In genomic region chr6:83775638-83776293, GRCm38 (mm10) we compare ENCODE assay signal across 7 mouse cellular contexts. TPM values are rescaled to one million over a fixed set of nuclear protein-coding genes. Genes with fewer than 3 reads are reported as not detected.
DNase-seq lines count a peak whose midpoint lies in the region; ATAC-seq and TF ChIP-seq lines count a peak whose summit lies in the region.

Gene Tex261 (minus strand): TSS chr6:83775813.

- H3K4me3 ChIP-seq in embryonic facial prominence, embryonic 10.5 days, result peak within 1 kb of the TSS; percentile 97
- H3K4me3 ChIP-seq in intestine, postnatal 0 days (ENCODE audit: low read depth, low read length), result peak within 1 kb of the TSS; percentile 83
- peak within 1 kb of the TSS; percentile 87 for H3K4me3 ChIP-seq in midbrain, embryonic 12.5 days
- H3K4me3 ChIP-seq in small intestine, adult 2 months (ENCODE audit: low read depth, low read length), result peak within 1 kb of the TSS; percentile 94

- H3K36me3 ChIP-seq in embryonic facial prominence, embryonic 10.5 days (replicated peaks), result peaks cover 30% of the 10 kb centered on the region
- H3K36me3 ChIP-seq in intestine, postnatal 0 days (ENCODE audit: control insufficient read depth, insufficient read depth), result peaks cover 23% of the 10 kb centered on the region
- peaks cover 23% of the 10 kb centered on the region for H3K36me3 ChIP-seq in midbrain, embryonic 12.5 days
- H3K36me3 ChIP-seq in small intestine, adult 2 months (ENCODE audit: control insufficient read depth, insufficient read depth, low read length), result peaks cover 13% of the 10 kb centered on the region

- H3K4me2 ChIP-seq in intestine, postnatal 0 days (replicated peaks; ENCODE audit: low read depth), result peak within 1 kb of the TSS; percentile 83
- H3K4me2 ChIP-seq in midbrain, embryonic 12.5 days (replicated peaks), result peak within 1 kb of the TSS; percentile 82

- H3K9me3 ChIP-seq in embryonic facial prominence, embryonic 10.5 days, result no peaks in the 10 kb centered on the region
- no peaks in the 10 kb centered on the region for H3K9me3 ChIP-seq in intestine, postnatal 0 days (ENCODE audit: control insufficient read depth)
- H3K9me3 ChIP-seq in midbrain, embryonic 12.5 days, result no peaks in the 10 kb centered on the region

- TF ChIP-seq CTCF in intestine, postnatal 0 days (IDR thresholded peaks at IDR 0.05; ENCODE audit: low read depth), result peak; percentile 74
- peak; percentile 84 for TF ChIP-seq CTCF in small intestine, adult 2 months (IDR thresholded peaks at IDR 0.05; ENCODE audit: extremely low read depth, insufficient read length, insufficient replicate concordance, low read depth, low read length)

- WGBS in embryonic facial prominence, embryonic 10.5 days, result under 1% methylated on average over 45 of the region's 45 CpGs
- WGBS in intestine, postnatal 0 days, result under 1% methylated on average over 42 of the region's 45 CpGs
- WGBS in midbrain, embryonic 12.5 days, result under 1% methylated on average over 38 of the region's 45 CpGs
- under 1% methylated on average over 45 of the region's 45 CpGs for WGBS in small intestine, adult 2 months

- peak within 1 kb of the TSS; percentile 90 for H3K9ac ChIP-seq in intestine, postnatal 0 days (ENCODE audit: low read depth, low read length)
- H3K9ac ChIP-seq in midbrain, embryonic 12.5 days (replicated peaks), result peak within 1 kb of the TSS; percentile 94

- peak; percentile 93 for ATAC-seq in intestine, postnatal 0 days
- ATAC-seq in midbrain, embryonic 12.5 days (ENCODE audit: low FRiP score, low read depth), result peak; percentile 96

- peak; percentile 97 for DNase-seq in adrenal gland, postnatal 10 days
- peak; percentile 93 for DNase-seq in embryonic facial prominence, embryonic 10.5 days (ENCODE audit: low spot score)
- DNase-seq in gonadal fat pad, adult 2 months (ENCODE audit: low read depth), result no peak
- DNase-seq in left cerebral cortex, postnatal 4 days, result peak; percentile 91

- no peaks in the 10 kb centered on the region for H3K27me3 ChIP-seq in embryonic facial prominence, embryonic 10.5 days (replicated peaks; ENCODE audit: low read depth, poor library complexity, severe bottlenecking)
- no peaks in the 10 kb centered on the region for H3K27me3 ChIP-seq in intestine, postnatal 0 days (replicated peaks; ENCODE audit: control insufficient read depth, insufficient read depth, low read length)
- H3K27me3 ChIP-seq in midbrain, embryonic 12.5 days, result no peaks in the 10 kb centered on the region
- H3K27me3 ChIP-seq in small intestine, adult 2 months (ENCODE audit: control insufficient read depth, insufficient read depth, low read length), result no peaks in the 10 kb centered on the region

- H3K27ac ChIP-seq in embryonic facial prominence, embryonic 10.5 days (replicated peaks), result peak within 1 kb of the TSS; percentile 93
- H3K27ac ChIP-seq in intestine, postnatal 0 days (ENCODE audit: low read depth, low read length), result peak within 1 kb of the TSS; percentile 83
- H3K27ac ChIP-seq in midbrain, embryonic 12.5 days (replicated peaks), result peak within 1 kb of the TSS; percentile 78
- peak within 1 kb of the TSS; percentile 93 for H3K27ac ChIP-seq in small intestine, adult 2 months (ENCODE audit: insufficient read depth, low read depth, low read length)

- intact Hi-C loops in left cerebral cortex, postnatal 4 days (cut with DNase I), result no loop called here

- TF ChIP-seq POLR2A in small intestine, adult 2 months (IDR thresholded peaks at IDR 0.05; ENCODE audit: low read depth, low read length), result peak; percentile 79

- peaks cover 27% of the 10 kb centered on the region for H3K4me1 ChIP-seq in embryonic facial prominence, embryonic 10.5 days
- peaks cover 3% of the 10 kb centered on the region; the same call in 1 of the 2 replicates for H3K4me1 ChIP-seq in intestine, postnatal 0 days (replicated peaks; ENCODE audit: control insufficient read depth, insufficient read depth, low read length)
- H3K4me1 ChIP-seq in midbrain, embryonic 12.5 days, result peaks cover 22% of the 10 kb centered on the region
- peaks cover 5% of the 10 kb centered on the region; the same call in 1 of the 2 replicates for H3K4me1 ChIP-seq in small intestine, adult 2 months (ENCODE audit: control insufficient read depth, insufficient read depth, insufficient read length, low read length)

RNA-seq across cellular contexts. Expression of gene Tex261, which starts in this region (rescaled TPM):
- 10 to 100 TPM; 89.1 to 93.1 TPM for total RNA-seq in adrenal gland, postnatal 10 days (2021)
- polyA plus RNA-seq in embryonic facial prominence, embryonic 10.5 days (2016; fragmentation: Nextera tagmentation; extraction: Ambion mirVana), result 76.0 and 79.7 TPM in 2 replicates
- 134 and 139 TPM in 2 replicates for polyA plus RNA-seq in gonadal fat pad, adult 2 months (2012; rRNA removed)
- 107 and 111 TPM in 2 replicates for polyA plus RNA-seq in intestine, postnatal 0 days (2015; fragmentation: Nextera tagmentation; extraction: Ambion mirVana)
- 10 to 100 TPM; 51.3 to 58.7 TPM for total RNA-seq in left cerebral cortex, postnatal 4 days (2021)
- polyA plus RNA-seq in midbrain, embryonic 12.5 days (2016; fragmentation: Nextera tagmentation; extraction: Ambion mirVana), result 67.9 and 70.1 TPM in 2 replicates
- polyA plus RNA-seq in small intestine, adult 2 months (2012; rRNA removed), result 53.8 and 90.5 TPM in 2 replicates
